Mouse (Mus musculus): Measurements from ENCODE around the gene Nsun2. TPM values are rescaled to one million over a fixed set of nuclear protein-coding genes. Genes with fewer than 3 reads are reported as not detected.
A peak's percentile ranks its signal among the peaks of the same experiment; 100 is the strongest.

Gene Nsun2
- 87.3 and 89.0 TPM in 2 replicates for total RNA-seq (2021)
- long read RNA-seq, experiment 1, full-length matches to known transcripts, result 169 of 203 reads
- long read RNA-seq, experiment 1, partial matches to known transcripts, result 14 of 203 reads
- long read RNA-seq, experiment 1, other reads (novel, unspliced or antisense), result 20 of 203 reads
- long read RNA-seq, experiment 2, full-length matches to known transcripts, result 127 of 142 reads
- long read RNA-seq, experiment 2, partial matches to known transcripts, result 9 of 142 reads
- long read RNA-seq, experiment 2, other reads (novel, unspliced or antisense), result 6 of 142 reads

- DNase-seq, result peak; percentile 68
Measured at GRCm38 (mm10) chr13:69533405-69534333, at the start of gene Nsun2. Nsun2 (plus strand) TSS chr13:69533746.

GRCm38 (mm10) chr13:69485326-69485725 is 48.2 kb upstream of the Nsun2 start:
- DNase-seq, result peak; percentile 32

GRCm38 (mm10) chr13:69485833-69486232 is 47.7 kb upstream of the Nsun2 start:
- DNase-seq, result peak; percentile 56

GRCm38 (mm10) chr13:69487108-69487507 is 46.4 kb upstream of the Nsun2 start:
- DNase-seq, result no peak

GRCm38 (mm10) chr13:69487611-69488275 is 45.8 kb upstream of the Nsun2 start:
- DNase-seq, result peak; percentile 67

- no peak for DNase-seq
Measured at GRCm38 (mm10) chr13:69488565-69489255, 44.8 kb upstream of the Nsun2 start.

- DNase-seq, result no peak
Measured at GRCm38 (mm10) chr13:69489777-69490176, 43.8 kb upstream of the Nsun2 start.

- peak; percentile 86 for DNase-seq
Measured at GRCm38 (mm10) chr13:69492876-69493463, 40.6 kb upstream of the Nsun2 start.

- peak; percentile 10 for DNase-seq
Measured at GRCm38 (mm10) chr13:69498276-69498675, 35.3 kb upstream of the Nsun2 start.

GRCm38 (mm10) chr13:69502157-69502750 is 31.3 kb upstream of the Nsun2 start:
- DNase-seq, result no peak

GRCm38 (mm10) chr13:69502863-69503262 is 30.7 kb upstream of the Nsun2 start:
- DNase-seq, result no peak

GRCm38 (mm10) chr13:69506341-69507086 is 27.0 kb upstream of the Nsun2 start:
- DNase-seq, result no peak

- peak; percentile 69 for DNase-seq
Measured at GRCm38 (mm10) chr13:69507666-69508065, 25.9 kb upstream of the Nsun2 start.

- no peak for DNase-seq
Measured at GRCm38 (mm10) chr13:69509391-69510244, 23.9 kb upstream of the Nsun2 start.

- no peak for DNase-seq
Measured at GRCm38 (mm10) chr13:69515091-69515490, 18.5 kb upstream of the Nsun2 start.

GRCm38 (mm10) chr13:69517445-69517844 is 16.1 kb upstream of the Nsun2 start:
- peak; percentile 41 for DNase-seq

GRCm38 (mm10) chr13:69519137-69519536 is 14.4 kb upstream of the Nsun2 start:
- DNase-seq, result no peak

GRCm38 (mm10) chr13:69522161-69522791 is 11.3 kb upstream of the Nsun2 start:
- no peak for DNase-seq
